Mouse (Mus musculus) left cerebral cortex, postnatal 36 days (tissue): ENCODE measurements around the gene Ankrd66. TPM values are rescaled to one million over a fixed set of nuclear protein-coding genes. Genes with fewer than 3 reads are reported as not detected.
"Not testable (repeated sequence)": the region's sequence is repeated elsewhere in the genome, so short reads cannot be mapped to it uniquely, and the experiment has no call there.

Experiments used
- DNase-seq, 2 experiments: peaks; one replicate each; pipeline ENCODE4 v3.0.0; 2021 to 2022; ENCODE audit warnings: low spot score in 2 of 2, mixed read lengths in 1 of 2
- intact Hi-C: fragments of 180-260 bp; cut with DNase I; formaldehyde crosslinking; loops from one replicate; pipeline ENCODE4 v1.15.1; 2025
- total RNA-seq, 2 experiments: library from RNA; stranded (reverse); gene quantifications; 2 replicates each; pipeline ENCODE4 v1.2.3; 2021

Ankrd66 gene
- total RNA-seq, 2 experiments from 2014 or later = 0.32 TPM; not detected in 1

- intact Hi-C loops = no loop called here
- no peak for DNase-seq
Measured at GRCm38 (mm10) chr17:43551122-43551630, 7.7 kb upstream of the Ankrd66 start.

- intact Hi-C loops = no loop called here
- no peak for DNase-seq
Measured at GRCm38 (mm10) chr17:43544040-43544439, 601 bp upstream of the Ankrd66 start.

GRCm38 (mm10) chr17:43538767-43539166 is 4.7 kb downstream of the Ankrd66 start:
- no peak for DNase-seq
- intact Hi-C loops = no loop called here

GRCm38 (mm10) chr17:43536841-43537240 is 6.6 kb downstream of the Ankrd66 start:
- intact Hi-C loops, DNase-seq: not testable (repeated sequence)

- DNase-seq = peak; percentile 6
- intact Hi-C loops = no loop called here
Measured at GRCm38 (mm10) chr17:43534362-43535222, 8.8 kb downstream of the Ankrd66 start.

GRCm38 (mm10) chr17:43531192-43531591 is 12.2 kb downstream of the Ankrd66 start:
- no peak for DNase-seq

GRCm38 (mm10) chr17:43530507-43530906 is 12.9 kb downstream of the Ankrd66 start:
- no peak for DNase-seq
- intact Hi-C loops = no loop called here

More at GRCm38 (mm10) chr17:43531192-43531591, 12.2 kb downstream of the Ankrd66 start:
- intact Hi-C loops = no loop called here

- DNase-seq = no peak
- intact Hi-C loops = no loop called here
Measured at GRCm38 (mm10) chr17:43520166-43520565, 23.3 kb downstream of the Ankrd66 start.

GRCm38 (mm10) chr17:43518644-43519409 is 24.6 kb downstream of the Ankrd66 start:
- intact Hi-C loops = loop anchor here (1.0 to 5.0 kb wide), 3 partner anchors 48 to 92 kb away; partner anchors contain the start of gene Pla2g7

GRCm38 (mm10) chr17:43510782-43511181 is 32.7 kb downstream of the Ankrd66 start:
- no peak for DNase-seq
- intact Hi-C loops = loop anchor here (5.0 kb wide), 1 partner anchor 243 kb away; no protein-coding TSS in a partner anchor

More at GRCm38 (mm10) chr17:43518644-43519409, 24.6 kb downstream of the Ankrd66 start:
- DNase-seq = peak; percentile 39 to 51

- intact Hi-C loops = no loop called here
- DNase-seq = no peak
Measured at GRCm38 (mm10) chr17:43504594-43504934, 38.9 kb downstream of the Ankrd66 start.

- no peak for DNase-seq
- intact Hi-C loops = no loop called here
Measured at GRCm38 (mm10) chr17:43503861-43504593, 39.4 kb downstream of the Ankrd66 start.

GRCm38 (mm10) chr17:43502592-43502991 is 40.8 kb downstream of the Ankrd66 start, which contains the start of gene Mep1a:
TSS of gene Mep1a (minus strand) at chr17:43502812.
- intact Hi-C loops = no loop called here
- no peak for DNase-seq

- DNase-seq = no peak
- intact Hi-C loops = no loop called here
Measured at GRCm38 (mm10) chr17:43501631-43502030, 41.8 kb downstream of the Ankrd66 start.

- DNase-seq = no peak
- intact Hi-C loops = no loop called here
Measured at GRCm38 (mm10) chr17:43501223-43501622, 42.2 kb downstream of the Ankrd66 start.

- DNase-seq = no peak
- intact Hi-C loops = no loop called here
Measured at GRCm38 (mm10) chr17:43500513-43500912, 42.9 kb downstream of the Ankrd66 start.

- no peak for DNase-seq
- intact Hi-C loops = no loop called here
Measured at GRCm38 (mm10) chr17:43497521-43497920, 45.9 kb downstream of the Ankrd66 start.

GRCm38 (mm10) chr17:43495502-43495901 is 47.9 kb downstream of the Ankrd66 start:
- DNase-seq = no peak
- intact Hi-C loops = no loop called here

- intact Hi-C loops, DNase-seq: not testable (repeated sequence)
Measured at GRCm38 (mm10) chr17:43490371-43490770, 53.1 kb downstream of the Ankrd66 start.
